Mouse (Mus musculus): ENCODE measurements around the gene Pcyt1a. TPM values are rescaled to one million over a fixed set of nuclear protein-coding genes. Genes with fewer than 3 reads are reported as not detected.

Gene Pcyt1a
- polyA plus RNA-seq, 1 experiment from 2014 or later, result 37.0 TPM

GRCm38 (mm10) chr16:32522578-32523194 lies 92.0 kb downstream of the Pcyt1a start:
- Histone ChIP-seq H3K27ac (ENCODE audit: low read depth, low read length) (no peak overlapping the region), H3K9ac (ENCODE audit: low read depth, low read length) (no peak overlapping the region), H3K4me3 (ENCODE audit: low read depth, low read length) (no peak overlapping the region), H3K9me3 (ENCODE audit: control insufficient read depth, low read length) (no peaks in the 10 kb centered on the region), H3K27me3 (replicated peaks; ENCODE audit: control insufficient read depth, insufficient read depth, low read length) (no peaks in the 10 kb centered on the region), H3K4me2 (no peak overlapping the region), H3K4me1 (replicated peaks; ENCODE audit: control insufficient read depth, insufficient read depth, low read length) (peaks cover 22% of the 10 kb centered on the region), H3K36me3 (ENCODE audit: control insufficient read depth, insufficient read depth, low read length) (no peaks in the 10 kb centered on the region)
- 67% methylated on average over 6 of the region's 6 CpGs for WGBS
- DNase-seq (ENCODE audit: low spot score) (no peak), ATAC-seq (replicated peaks; ENCODE audit: low FRiP score) (no peak)

GRCm38 (mm10) chr16:32523462-32524243 lies 92.9 kb downstream of the Pcyt1a start:
- 78% methylated on average over 8 of the region's 8 CpGs for WGBS
- ATAC-seq (replicated peaks; ENCODE audit: low FRiP score) (no peak), DNase-seq (ENCODE audit: low spot score) (no peak)
- Histone ChIP-seq H3K4me3 (ENCODE audit: low read depth, low read length) (no peak overlapping the region), H3K9ac (ENCODE audit: low read depth, low read length) (no peak overlapping the region), H3K4me2 (no peak overlapping the region), H3K27ac (ENCODE audit: low read depth, low read length) (no peak overlapping the region), H3K9me3 (ENCODE audit: control insufficient read depth, low read length) (no peaks in the 10 kb centered on the region), H3K4me1 (replicated peaks; ENCODE audit: control insufficient read depth, insufficient read depth, low read length) (peaks cover 22% of the 10 kb centered on the region), H3K27me3 (replicated peaks; ENCODE audit: control insufficient read depth, insufficient read depth, low read length) (no peaks in the 10 kb centered on the region), H3K36me3 (ENCODE audit: control insufficient read depth, insufficient read depth, low read length) (no peaks in the 10 kb centered on the region)

- DNase-seq (ENCODE audit: low spot score) (no peak), ATAC-seq (replicated peaks; ENCODE audit: low FRiP score) (no peak)
- Histone ChIP-seq H3K4me3 (ENCODE audit: low read depth, low read length) (no peak overlapping the region), H3K27me3 (replicated peaks; ENCODE audit: control insufficient read depth, insufficient read depth, low read length) (no peaks in the 10 kb centered on the region), H3K9me3 (ENCODE audit: control insufficient read depth, low read length) (no peaks in the 10 kb centered on the region), H3K27ac (ENCODE audit: low read depth, low read length) (no peak overlapping the region), H3K4me2 (no peak overlapping the region), H3K9ac (ENCODE audit: low read depth, low read length) (no peak overlapping the region), H3K4me1 (replicated peaks; ENCODE audit: control insufficient read depth, insufficient read depth, low read length) (peaks cover 21% of the 10 kb centered on the region), H3K36me3 (ENCODE audit: control insufficient read depth, insufficient read depth, low read length) (no peaks in the 10 kb centered on the region)
- 85% methylated on average over 5 of the region's 5 CpGs for WGBS
Measured at GRCm38 (mm10) chr16:32524244-32524615, 93.5 kb downstream of the Pcyt1a start.

Other genes starting within 250 kb of the Pcyt1a start
- 13.0 and 13.3 TPM in 2 replicates for gene Fbxo45, start 183.8 kb upstream of the Pcyt1a start, polyA plus RNA-seq (2014; fragmentation: Nextera tagmentation; extraction: Ambion mirVana)
- 22.0 and 23.2 TPM in 2 replicates for gene Wdr53, start 183.7 kb upstream of the Pcyt1a start, polyA plus RNA-seq (2014; fragmentation: Nextera tagmentation; extraction: Ambion mirVana)
- gene Smco1, start 159.5 kb upstream of the Pcyt1a start, polyA plus RNA-seq (2014; fragmentation: Nextera tagmentation; extraction: Ambion mirVana), result not detected in 2 replicates
- gene Rnf168, start 153.5 kb upstream of the Pcyt1a start, polyA plus RNA-seq (2014; fragmentation: Nextera tagmentation; extraction: Ambion mirVana), result 19.7 and 20.8 TPM in 2 replicates
- gene Ubxn7, start 98.7 kb upstream of the Pcyt1a start, polyA plus RNA-seq (2014; fragmentation: Nextera tagmentation; extraction: Ambion mirVana), result 13.7 and 15.3 TPM in 2 replicates
- gene Tm4sf19, start 30.4 kb upstream of the Pcyt1a start, polyA plus RNA-seq (2014; fragmentation: Nextera tagmentation; extraction: Ambion mirVana), result not detected in 2 replicates
- gene Tctex1d2, start 11.2 kb upstream of the Pcyt1a start, polyA plus RNA-seq (2014; fragmentation: Nextera tagmentation; extraction: Ambion mirVana), result 13.8 and 15.1 TPM in 2 replicates
- gene Slc51a, start 57.0 kb downstream of the Pcyt1a start, polyA plus RNA-seq (2014; fragmentation: Nextera tagmentation; extraction: Ambion mirVana), result 1.3 TPM in 2 replicates
- not detected in 2 replicates for gene Zdhhc19, start 65.3 kb downstream of the Pcyt1a start, polyA plus RNA-seq (2014; fragmentation: Nextera tagmentation; extraction: Ambion mirVana)
- 220 and 245 TPM in 2 replicates for gene Tfrc, start 178.0 kb downstream of the Pcyt1a start, polyA plus RNA-seq (2014; fragmentation: Nextera tagmentation; extraction: Ambion mirVana)
- 10.8 and 11.6 TPM in 2 replicates for gene Tnk2, start 213.0 kb downstream of the Pcyt1a start, polyA plus RNA-seq (2014; fragmentation: Nextera tagmentation; extraction: Ambion mirVana)